Mouse (Mus musculus): ENCODE results near the gene Fbxl2.

- TF ChIP-seq CTCF (IDR thresholded peaks at IDR 0.05; ENCODE audit: low read depth), result no peak
- no peak for TF ChIP-seq EP300 (IDR thresholded peaks at IDR 0.05; ENCODE audit: low read depth)
Measured at GRCm38 (mm10) chr9:114094854-114095253, 48.9 kb upstream of the Fbxl2 start.

All from heart, postnatal 0 days (tissue).